Mouse (Mus musculus): ENCODE data around the gene Map3k5. TPM values are rescaled to one million over a fixed set of nuclear protein-coding genes. Genes with fewer than 3 reads are reported as not detected.
"Not testable (repeated sequence)": the region's sequence is repeated elsewhere in the genome, so short reads cannot be mapped to it uniquely, and the experiment has no call there.

Map3k5 gene
- 10 to 100 TPM; 24.2 to 24.4 TPM for total RNA-seq (2021)
- long read RNA-seq, experiment 1, partial matches to known transcripts = 0 of 3 reads
- long read RNA-seq, experiment 1, other reads (novel, unspliced or antisense) = 3 of 3 reads
- long read RNA-seq, experiment 2, partial matches to known transcripts = 1 of 4 reads
- long read RNA-seq, experiment 2, other reads (novel, unspliced or antisense) = 3 of 4 reads

- DNase-seq (ENCODE audit: low spot score in 2 of 2) = peak; percentile 31 to 67
Observed at GRCm38 (mm10) chr10:19934384-19935294, at the start of gene Map3k5. TSS of gene Map3k5 (plus strand) at chr10:19934472.

GRCm38 (mm10) chr10:19886249-19886648 is 48.0 kb upstream of the Map3k5 start:
- no peak for DNase-seq (ENCODE audit: low spot score in 2 of 2)

- no peak for DNase-seq (ENCODE audit: low spot score in 2 of 2)
Observed at GRCm38 (mm10) chr10:19889908-19890307, 44.4 kb upstream of the Map3k5 start.

- no peak for DNase-seq (ENCODE audit: low spot score in 2 of 2)
Observed at GRCm38 (mm10) chr10:19891686-19892085, 42.6 kb upstream of the Map3k5 start.

GRCm38 (mm10) chr10:19893146-19893545 is 41.1 kb upstream of the Map3k5 start:
- DNase-seq (ENCODE audit: low spot score in 2 of 2) = no peak

GRCm38 (mm10) chr10:19893976-19894375 is 40.3 kb upstream of the Map3k5 start:
- peak; percentile 26 to 47 for DNase-seq (ENCODE audit: low spot score in 2 of 2)

- no peak for DNase-seq (ENCODE audit: low spot score in 2 of 2)
Observed at GRCm38 (mm10) chr10:19900191-19900590, 34.1 kb upstream of the Map3k5 start.

GRCm38 (mm10) chr10:19901992-19902391 is 32.3 kb upstream of the Map3k5 start:
- no peak for DNase-seq (ENCODE audit: low spot score in 2 of 2)

- DNase-seq (ENCODE audit: low spot score in 2 of 2) = peak; percentile 12 to 39
Observed at GRCm38 (mm10) chr10:19904077-19904820, 30.0 kb upstream of the Map3k5 start.

GRCm38 (mm10) chr10:19907246-19907804 is 26.9 kb upstream of the Map3k5 start, which contains the start of gene Pex7:
TSS of gene Pex7 (minus strand) at chr10:19907689.
- peak; percentile 95 to 98 for DNase-seq (ENCODE audit: low spot score in 2 of 2)

- DNase-seq (ENCODE audit: low spot score in 2 of 2) = no peak
Observed at GRCm38 (mm10) chr10:19908076-19908475, 26.2 kb upstream of the Map3k5 start.

- no peak for DNase-seq (ENCODE audit: low spot score in 2 of 2)
Observed at GRCm38 (mm10) chr10:19910516-19910915, 23.8 kb upstream of the Map3k5 start.

GRCm38 (mm10) chr10:19911583-19911982 is 22.7 kb upstream of the Map3k5 start:
- DNase-seq (ENCODE audit: low spot score in 2 of 2) = no peak

GRCm38 (mm10) chr10:19913806-19914205 is 20.5 kb upstream of the Map3k5 start:
- DNase-seq (ENCODE audit: low spot score in 2 of 2) = no peak

- DNase-seq (ENCODE audit: low spot score in 2 of 2) = peak in 1 of 2 experiments; percentile 66
Observed at GRCm38 (mm10) chr10:19915301-19915700, 19.0 kb upstream of the Map3k5 start.

- DNase-seq (ENCODE audit: low spot score in 2 of 2) = no peak
Observed at GRCm38 (mm10) chr10:19922410-19922809, 11.9 kb upstream of the Map3k5 start.

GRCm38 (mm10) chr10:19924256-19924655 is 10.0 kb upstream of the Map3k5 start:
- DNase-seq (ENCODE audit: low spot score in 2 of 2) = no peak

- not testable (repeated sequence) for DNase-seq (ENCODE audit: low spot score in 2 of 2)
Observed at GRCm38 (mm10) chr10:19926391-19926897, 7.8 kb upstream of the Map3k5 start.

- no peak for DNase-seq (ENCODE audit: low spot score in 2 of 2)
Observed at GRCm38 (mm10) chr10:19928205-19928604, 6.1 kb upstream of the Map3k5 start.

GRCm38 (mm10) chr10:19932986-19933385 is 1.3 kb upstream of the Map3k5 start:
- DNase-seq (ENCODE audit: low spot score in 2 of 2) = no peak

Data from layer of hippocampus, postnatal 14 days (tissue).